Mouse (Mus musculus) MEL (cell line): ENCODE data around the gene Tmem44. TPM values are rescaled to one million over a fixed set of nuclear protein-coding genes. Genes with fewer than 3 reads are reported as not detected.

Experiments
- DNase-seq: peaks from one replicate; pipeline ENCODE4 v3.0.0; 2011; ENCODE audit warnings: low read depth, low spot score
- H3K27ac ChIP-seq: 2 replicates; pipeline ENCODE4 v1.5.1; 2012; ENCODE audit warnings: low read depth, mild to moderate bottlenecking, control low read depth, low read length, moderate library complexity; ENCODE audit not compliant: control insufficient read depth
- H3K27me3 ChIP-seq, 2 experiments: fragments of 150-350 bp in 1 of 2; sonication (generic) in 1 of 2; 2 replicates each; pipeline ENCODE4 v1.6.1; 2012; ENCODE audit warnings: low read length in 2 of 2, mild to moderate bottlenecking in 2 of 2, improper control_type of control experiment in 1 of 2, moderate library complexity in 1 of 2; ENCODE audit not compliant: insufficient read depth in 2 of 2, control insufficient read depth in 1 of 2
- H3K36me3 ChIP-seq, 2 experiments: 2 replicates each; pipeline ENCODE4 v1.6.1; 2012 to 2014; ENCODE audit warnings: low read length in 2 of 2, improper control_type of control experiment in 1 of 2, inconsistent platforms in 1 of 2, mild to moderate bottlenecking in 1 of 2; ENCODE audit not compliant: insufficient read depth in 2 of 2, control insufficient read depth in 1 of 2
- H3K4me1 ChIP-seq, 2 experiments: fragments of 150-350 bp in 1 of 2; sonication (generic) in 1 of 2; 2 replicates each; pipeline ENCODE4 v1.6.1; 2012; ENCODE audit warnings: low read length in 2 of 2, improper control_type of control experiment in 1 of 2, mild to moderate bottlenecking in 1 of 2; ENCODE audit not compliant: insufficient read depth in 2 of 2, control insufficient read depth in 1 of 2
- H3K4me3 ChIP-seq, 2 experiments: fragments of 150-350 bp in 1 of 2; sonication (generic) in 1 of 2; 2 replicates each; pipeline ENCODE4 v1.5.1; 2012; ENCODE audit warnings: low read depth in 2 of 2, low read length in 2 of 2, mild to moderate bottlenecking in 2 of 2, moderate library complexity in 2 of 2, control low read depth in 1 of 2, improper control_type of control experiment in 1 of 2; ENCODE audit not compliant: control insufficient read depth in 1 of 2, insufficient read depth in 1 of 2
- H3K79me2 ChIP-seq: 2 replicates; pipeline ENCODE4 v1.6.1; 2012; ENCODE audit warnings: mild to moderate bottlenecking, low read length, moderate library complexity; ENCODE audit not compliant: control insufficient read depth, poor library complexity, insufficient read depth
- H3K9ac ChIP-seq: 2 replicates; pipeline ENCODE4 v1.6.1; 2012; ENCODE audit warnings: low read depth, mild to moderate bottlenecking, control low read depth, low read length, moderate library complexity; ENCODE audit not compliant: control insufficient read depth, poor library complexity, severe bottlenecking
- H3K9me3 ChIP-seq: fragments of 150-350 bp; sonication (generic); replicated peaks from 2 replicates; pipeline ENCODE4 v1.6.1; 2012; ENCODE audit warnings: mild to moderate bottlenecking, low read length, improper control_type of control experiment, moderate library complexity; ENCODE audit not compliant: insufficient read depth
- CHD1 ChIP-seq: IDR thresholded peaks from 2 replicates; pipeline ENCODE4 v1.6.1; 2012; ENCODE audit warnings: low read depth, mild to moderate bottlenecking, inconsistent platforms, low read length, improper control_type of control experiment
- CHD2 ChIP-seq: IDR thresholded peaks from 2 replicates; pipeline ENCODE4 v1.6.1; 2011; ENCODE audit warnings: low read length, improper control_type of control experiment
- CTCF ChIP-seq, 3 experiments: IDR thresholded peaks in 2 of 3; conservative IDR thresholded peaks in 1 of 3; 2 replicates each; pipeline ENCODE4 v1.5.1; 2011 to 2012; ENCODE audit warnings: low read length in 3 of 3, low read depth in 2 of 3, mild to moderate bottlenecking in 2 of 3, improper control_type of control experiment in 1 of 3, inconsistent platforms in 1 of 3, mixed read lengths in 1 of 3, moderate library complexity in 1 of 3; ENCODE audit not compliant: control insufficient read depth in 1 of 3, insufficient read depth in 1 of 3, poor library complexity in 1 of 3, severe bottlenecking in 1 of 3
- E2F4 ChIP-seq: IDR thresholded peaks from 2 replicates; pipeline ENCODE4 v1.6.1; 2011; ENCODE audit warnings: low read depth, low read length, improper control_type of control experiment, borderline replicate concordance
- ELF1 ChIP-seq: IDR thresholded peaks from 2 replicates; pipeline ENCODE4 v1.6.1; 2014; ENCODE audit warnings: low read depth, mild to moderate bottlenecking, inconsistent platforms, low read length, improper control_type of control experiment, moderate library complexity
- EP300 ChIP-seq, 2 experiments: IDR thresholded peaks; 2 replicates each; pipeline ENCODE4 v1.6.1; 2011; ENCODE audit warnings: improper control_type of control experiment in 2 of 2, low read length in 2 of 2, low read depth in 1 of 2, mild to moderate bottlenecking in 1 of 2
- ETS1 ChIP-seq: IDR thresholded peaks from 2 replicates; pipeline ENCODE4 v1.6.1; 2012; ENCODE audit warnings: low read depth, mild to moderate bottlenecking, inconsistent platforms, low read length, improper control_type of control experiment, moderate library complexity
- KAT2A ChIP-seq: conservative IDR thresholded peaks from 2 replicates; pipeline ENCODE4 v1.6.1; 2012; ENCODE audit warnings: low read depth, low read length, improper control_type of control experiment, inconsistent platforms
- MAX ChIP-seq: IDR thresholded peaks from 2 replicates; pipeline ENCODE4 v1.6.1; 2011; ENCODE audit warnings: low read length, improper control_type of control experiment
- MAZ ChIP-seq: IDR thresholded peaks from 2 replicates; pipeline ENCODE4 v1.6.1; 2012; ENCODE audit warnings: low read depth, mild to moderate bottlenecking, inconsistent platforms, low read length, improper control_type of control experiment
- MEF2A ChIP-seq: IDR thresholded peaks from 2 replicates; pipeline ENCODE4 v1.6.1; 2014; ENCODE audit warnings: low read depth, mild to moderate bottlenecking, inconsistent platforms, low read length, improper control_type of control experiment; ENCODE audit not compliant: poor library complexity, insufficient replicate concordance, severe bottlenecking; ENCODE audit errors: extremely low read depth
- MXI1 ChIP-seq: IDR thresholded peaks from 2 replicates; pipeline ENCODE4 v1.6.1; 2011; ENCODE audit warnings: mild to moderate bottlenecking, low read depth, low read length, improper control_type of control experiment
- MYC ChIP-seq: IDR thresholded peaks from 2 replicates; pipeline ENCODE4 v1.6.1; 2011; ENCODE audit warnings: low read depth, mild to moderate bottlenecking, low read length, improper control_type of control experiment, moderate library complexity
- NELFE ChIP-seq: IDR thresholded peaks from 2 replicates; pipeline ENCODE4 v1.6.1; 2011; ENCODE audit warnings: low read depth, low read length, improper control_type of control experiment
- NRF1 ChIP-seq: IDR thresholded peaks from 2 replicates; pipeline ENCODE4 v1.6.1; 2014; ENCODE audit warnings: low read depth, mild to moderate bottlenecking, inconsistent platforms, low read length, improper control_type of control experiment, moderate library complexity; ENCODE audit not compliant: poor library complexity, insufficient read depth, severe bottlenecking
- POLR2AphosphoS2 ChIP-seq: IDR thresholded peaks from 2 replicates; pipeline ENCODE4 v1.6.1; 2011; ENCODE audit warnings: low read length, improper control_type of control experiment
- POLR2AphosphoS5 ChIP-seq: IDR thresholded peaks from 2 replicates; pipeline ENCODE4 v1.6.1; 2012; ENCODE audit warnings: low read depth, borderline replicate concordance, mild to moderate bottlenecking, inconsistent platforms, low read length, moderate library complexity, mixed read lengths
- SMC3 ChIP-seq: IDR thresholded peaks from 2 replicates; pipeline ENCODE4 v1.6.1; 2011; ENCODE audit warnings: low read depth, low read length, improper control_type of control experiment
- TAL1 ChIP-seq: IDR thresholded peaks from 2 replicates; pipeline ENCODE4 v1.6.1; 2012; ENCODE audit warnings: mild to moderate bottlenecking, inconsistent platforms, low read length, moderate library complexity, mixed read lengths
- TBP ChIP-seq: IDR thresholded peaks from 2 replicates; pipeline ENCODE4 v1.8.0; 2011; ENCODE audit warnings: low read depth, low read length, improper control_type of control experiment
- TCF12 ChIP-seq: IDR thresholded peaks from 2 replicates; pipeline ENCODE4 v1.6.1; 2014; ENCODE audit warnings: low read depth, mild to moderate bottlenecking, inconsistent platforms, low read length, improper control_type of control experiment, moderate library complexity
- UBTF ChIP-seq: IDR thresholded peaks from 2 replicates; pipeline ENCODE4 v1.6.1; 2012; ENCODE audit warnings: low read depth, mild to moderate bottlenecking, inconsistent platforms, low read length, improper control_type of control experiment, moderate library complexity, borderline replicate concordance; ENCODE audit not compliant: insufficient read depth
- USF1 ChIP-seq: IDR thresholded peaks from 2 replicates; pipeline ENCODE4 v1.6.1; 2014; ENCODE audit warnings: low read depth, mild to moderate bottlenecking, inconsistent platforms, low read length, improper control_type of control experiment, moderate library complexity
- USF2 ChIP-seq, 2 experiments: IDR thresholded peaks; 2 replicates each; pipeline ENCODE4 v1.6.1; 2011 to 2012; ENCODE audit warnings: improper control_type of control experiment in 2 of 2, low read length in 2 of 2, borderline replicate concordance in 1 of 2, inconsistent platforms in 1 of 2, low read depth in 1 of 2, mild to moderate bottlenecking in 1 of 2; ENCODE audit not compliant: insufficient read depth in 1 of 2
- ZC3H11A ChIP-seq: IDR thresholded peaks from 2 replicates; pipeline ENCODE4 v1.6.1; 2012; ENCODE audit warnings: low read depth, mild to moderate bottlenecking, inconsistent platforms, low read length, improper control_type of control experiment
- ZMIZ1 ChIP-seq: IDR thresholded peaks from 2 replicates; pipeline ENCODE4 v1.6.1; 2012; ENCODE audit warnings: low read depth, mild to moderate bottlenecking, inconsistent platforms, low read length, improper control_type of control experiment, moderate library complexity
- ZNF384 ChIP-seq: IDR thresholded peaks from 2 replicates; pipeline ENCODE4 v1.6.1; 2012; ENCODE audit warnings: low read depth, mild to moderate bottlenecking, inconsistent platforms, low read length, improper control_type of control experiment
- polyA plus RNA-seq, 2 experiments: library from polyadenylated mRNA; stranded (reverse) in 1 of 2; unstranded in 1 of 2; fragments of >175 nt in 1 of 2; fragments of >200 nt in 1 of 2; gene quantifications; 2 replicates each; pipeline versions ENCODE4 v1.2.1 to v1.2.4; 2012; ENCODE audit warnings: low replicate concordance in 2 of 2, low read depth in 1 of 2; ENCODE audit not compliant: insufficient read length in 2 of 2, insufficient read depth in 1 of 2, missing spikeins in 1 of 2
- total RNA-seq: library from RNA; depleted of rRNA; stranded (reverse); fragments of 300-350 nt; gene quantifications from 2 replicates; pipeline ENCODE4 v1.2.3, GENCODE M21; 2012

The Tmem44 gene
- total and polyA plus RNA-seq, 3 experiments = 0.50 to 1.4 TPM; not detected in 1

DNA sequence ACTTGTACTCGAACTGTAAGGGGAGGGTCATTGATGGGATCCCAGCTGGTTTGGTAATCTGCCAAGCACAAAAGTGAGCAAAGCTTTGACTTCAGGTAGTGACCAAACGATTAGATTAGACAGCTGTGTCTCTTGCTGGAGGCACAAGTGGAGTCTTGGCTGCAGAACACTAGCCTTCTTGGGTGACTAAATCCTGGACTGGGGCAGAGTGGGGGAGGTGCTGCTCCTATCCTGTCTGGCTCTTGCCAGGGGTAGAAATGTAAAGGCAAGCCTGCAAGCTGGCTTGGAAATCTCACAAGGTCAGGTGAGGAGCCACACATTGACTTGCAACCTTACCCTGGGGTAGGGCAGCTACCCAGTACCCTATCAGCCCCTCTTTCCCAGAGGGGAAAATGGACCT is 59.9 kb downstream of the Tmem44 start:
- no peaks in the 10 kb centered on the region; a peak in 2 of 4 replicates for H3K27me3 ChIP-seq
- H3K4me1 ChIP-seq = 0 out of 4 replicates have a peak, but pooled peaks cover 0 to 3% of the 10 kb centered on the region in 2 experiments
- DNase-seq = no peak
- H3K9me3 ChIP-seq = no peaks in the 10 kb centered on the region
- no peak overlapping the region for H3K27ac ChIP-seq
- no peaks in the 10 kb centered on the region for H3K36me3 ChIP-seq
- no peak overlapping the region for H3K4me3 ChIP-seq
- H3K79me2 ChIP-seq = no peaks in the 10 kb centered on the region
- TF ChIP-seq KAT2A (no peak), ZNF384 (no peak), TBP (no peak), CHD2 (no peak), ELF1 (no peak)
- no peak overlapping the region for H3K9ac ChIP-seq

DNA sequence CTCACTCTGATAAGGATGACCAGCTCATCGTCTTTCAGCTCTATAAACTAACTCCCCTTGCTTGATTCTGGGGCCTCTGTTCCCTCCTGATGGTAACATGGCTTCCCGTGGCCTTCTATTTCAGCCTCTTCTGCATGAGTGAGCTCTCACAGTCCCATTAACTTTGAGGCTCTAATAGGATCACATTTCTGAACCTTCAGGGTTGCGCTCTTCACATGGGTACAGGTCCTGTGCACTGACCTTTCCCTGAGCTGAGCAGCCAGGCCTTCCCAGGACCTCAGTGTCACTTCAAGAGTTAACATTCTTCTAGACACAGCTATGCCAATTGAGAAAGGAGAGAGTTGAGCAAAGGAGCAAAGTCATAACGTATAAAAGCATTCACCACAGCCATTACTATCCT is 60.3 kb downstream of the Tmem44 start:
- H3K27ac ChIP-seq = no peak overlapping the region
- H3K79me2 ChIP-seq = no peaks in the 10 kb centered on the region

GRCm38 (mm10) chr16:30489662-30490061 is 61.0 kb downstream of the Tmem44 start:
- no peaks in the 10 kb centered on the region for H3K36me3 ChIP-seq
- H3K4me1 ChIP-seq = 0 out of 4 replicates have a peak, but pooled peaks cover 0 to 3% of the 10 kb centered on the region in 2 experiments
- no peaks in the 10 kb centered on the region; a peak in 2 of 4 replicates for H3K27me3 ChIP-seq

More for the DNA sequence above, 60.3 kb downstream of the Tmem44 start:
- DNase-seq = no peak
- Histone ChIP-seq H3K9ac (no peak overlapping the region), H3K4me1 (0 out of 4 replicates have a peak, but pooled peaks cover 0 to 3% of the 10 kb centered on the region in 2 experiments), H3K9me3 (no peaks in the 10 kb centered on the region), H3K36me3 (no peaks in the 10 kb centered on the region), H3K27me3 (no peaks in the 10 kb centered on the region; a peak in 2 of 4 replicates), H3K4me3 (no peak overlapping the region)
- TF ChIP-seq SMC3 (no peak), EP300 (IDR thresholded peaks at IDR 0.05; ENCODE audit: low read depth in 1 of 2, low read length in 2 of 2) (no peak), USF2 (IDR thresholded peaks at IDR 0.05; ENCODE audit: borderline replicate concordance in 1 of 2, insufficient read depth in 1 of 2, low read depth in 1 of 2, low read length in 2 of 2) (no peak), MYC (no peak), TCF12 (no peak), NELFE (no peak), ETS1 (no peak), TAL1 (no peak), TBP (no peak), NRF1 (no peak), MAZ (no peak), KAT2A (no peak), ZMIZ1 (no peak), MEF2A (no peak), E2F4 (no peak), CHD2 (no peak)

More at GRCm38 (mm10) chr16:30489662-30490061, 61.0 kb downstream of the Tmem44 start:
- Histone ChIP-seq H3K79me2 (no peaks in the 10 kb centered on the region), H3K9ac (no peak overlapping the region), H3K4me3 (no peak overlapping the region), H3K9me3 (no peaks in the 10 kb centered on the region), H3K27ac (no peak overlapping the region)
- TF ChIP-seq POLR2AphosphoS5 (no peak), CTCF (IDR thresholded peaks at IDR 0.05 in 2 of 3, conservative IDR thresholded peaks at IDR 0.05 in 1 of 3; ENCODE audit: control insufficient read depth in 1 of 3, insufficient read depth in 1 of 3, low read depth in 2 of 3, low read length in 3 of 3, poor library complexity in 1 of 3, severe bottlenecking in 1 of 3) (no peak), MXI1 (no peak), TCF12 (no peak), CHD1 (no peak), POLR2AphosphoS2 (no peak), MAX (no peak), USF1 (no peak), TAL1 (no peak), ELF1 (no peak), ZC3H11A (no peak), UBTF (no peak), MYC (no peak), USF2 (IDR thresholded peaks at IDR 0.05; ENCODE audit: borderline replicate concordance in 1 of 2, insufficient read depth in 1 of 2, low read depth in 1 of 2, low read length in 2 of 2) (no peak)
- no peak for DNase-seq
